Mouse (Mus musculus) intestine, embryonic 15.5 days (tissue): ENCODE data around the gene Pard6a. TPM values are rescaled to one million over a fixed set of nuclear protein-coding genes. Genes with fewer than 3 reads are reported as not detected.

Experiments
- ATAC-seq: fragments of 200-750 bp; cut with Nextera tagmentation; 2 replicates; pipeline ENCODE4 v1.8.0; 2017; ENCODE audit warnings: moderate TSS enrichment, moderate library complexity
- H3K27ac ChIP-seq: fragments of 300-500 bp; sonication (generic); 2 replicates; pipeline ENCODE4 v1.5.1; 2015; ENCODE audit warnings: mild to moderate bottlenecking, inconsistent platforms
- H3K27me3 ChIP-seq: fragments of 300-500 bp; sonication (generic); replicated peaks from 2 replicates; pipeline ENCODE4 v1.6.1; 2015; ENCODE audit warnings: inconsistent platforms
- H3K36me3 ChIP-seq: fragments of 300-500 bp; sonication (generic); 2 replicates; pipeline ENCODE4 v1.6.1; 2015; ENCODE audit warnings: inconsistent platforms
- H3K4me1 ChIP-seq: fragments of 300-500 bp; sonication (generic); replicated peaks from 2 replicates; pipeline ENCODE4 v1.6.1; 2015; ENCODE audit warnings: inconsistent platforms
- H3K4me2 ChIP-seq: fragments of 300-500 bp; sonication (generic); replicated peaks from 2 replicates; pipeline ENCODE4 v1.6.1; 2015; ENCODE audit warnings: mild to moderate bottlenecking, inconsistent platforms
- H3K4me3 ChIP-seq: fragments of 300-500 bp; sonication (generic); replicated peaks from 2 replicates; pipeline ENCODE4 v1.5.1; 2015; ENCODE audit warnings: inconsistent platforms
- H3K9ac ChIP-seq: fragments of 300-500 bp; sonication (generic); 2 replicates; pipeline ENCODE4 v1.6.1; 2015; ENCODE audit warnings: inconsistent platforms
- H3K9me3 ChIP-seq: fragments of 300-500 bp; sonication (generic); 2 replicates; pipeline ENCODE4 v1.6.1; 2016; ENCODE audit warnings: inconsistent platforms
- WGBS: fragments of 180-500 bp; shearing (Covaris S2); methylation state at CpG from one replicate; pipeline ENCODE4 v1.1.7; 2015; 5-methylcytosine and 5-hydroxymethylcytosine counted together
- polyA plus RNA-seq: library from polyadenylated mRNA; unstranded; fragments of >200 nt; fragmentation: Nextera tagmentation; extraction: Ambion mirVana; gene quantifications from 2 replicates; pipeline ENCODE4 v1.2.1, GENCODE M21; 2015

The Pard6a gene
- polyA plus RNA-seq, 1 experiment from 2014 or later, result 13.4 TPM

DNA sequence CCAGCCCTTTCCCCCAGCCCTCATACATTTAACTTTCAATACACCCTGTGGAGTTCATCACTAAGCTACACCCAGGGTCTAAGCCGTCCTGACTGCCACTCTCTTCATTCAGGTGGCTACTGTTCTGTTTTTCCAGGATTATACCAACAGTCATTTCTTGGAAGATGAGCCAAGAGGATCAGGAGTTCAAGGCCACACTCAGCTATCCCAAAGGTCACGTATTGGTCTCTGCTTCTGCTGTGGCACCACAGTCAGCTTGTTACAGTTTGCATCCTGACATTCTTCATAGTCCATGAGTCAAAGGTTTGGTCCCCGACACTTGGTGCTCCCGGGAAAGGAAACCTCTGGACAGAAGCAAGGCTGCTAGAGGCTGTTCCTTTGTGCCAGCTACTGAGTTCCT, 18.7 kb downstream of the Pard6a start:
- ATAC-seq, result no peak
- no peaks in the 10 kb centered on the region for H3K4me1 ChIP-seq
- H3K4me2 ChIP-seq, result no peak overlapping the region
- no peaks in the 10 kb centered on the region for H3K27me3 ChIP-seq
- H3K4me3 ChIP-seq, result no peak overlapping the region
- 84% methylated on average over 4 of the region's 4 CpGs for WGBS
- H3K27ac ChIP-seq, result no peak overlapping the region
- no peak overlapping the region for H3K9ac ChIP-seq
- H3K36me3 ChIP-seq, result no peaks in the 10 kb centered on the region
- H3K9me3 ChIP-seq, result no peaks in the 10 kb centered on the region

DNA sequence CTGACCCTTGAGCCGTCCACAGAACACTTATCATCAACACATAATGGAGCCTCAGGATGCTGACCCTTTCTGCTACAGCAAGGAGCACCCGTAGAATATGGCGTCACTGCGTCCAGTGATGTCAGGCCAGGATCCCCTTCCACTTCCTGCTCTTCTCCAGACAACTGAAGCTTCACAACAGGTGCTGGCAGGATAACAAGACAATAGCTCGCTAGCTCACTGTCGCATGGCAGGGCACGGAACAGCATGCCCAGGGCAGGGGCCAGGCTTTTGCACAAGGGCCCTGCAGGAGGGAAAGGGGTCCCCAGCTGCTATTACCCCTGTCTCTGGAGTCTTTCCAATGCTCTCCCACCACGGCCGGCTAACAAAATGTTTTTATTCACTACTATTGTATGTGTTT, 21.9 kb downstream of the Pard6a start:
- H3K9ac ChIP-seq, result no peak overlapping the region
- no peak overlapping the region for H3K4me2 ChIP-seq
- H3K36me3 ChIP-seq, result 0 out of 2 replicates have a peak, but pooled peaks cover 3% of the 10 kb centered on the region
- ATAC-seq, result no peak
- no peaks in the 10 kb centered on the region for H3K27me3 ChIP-seq
- H3K27ac ChIP-seq, result no peak overlapping the region
- H3K4me3 ChIP-seq, result no peak overlapping the region
- no peaks in the 10 kb centered on the region for H3K9me3 ChIP-seq
- WGBS, result 88% methylated on average over 9 of the region's 9 CpGs
- H3K4me1 ChIP-seq, result no peaks in the 10 kb centered on the region

DNA sequence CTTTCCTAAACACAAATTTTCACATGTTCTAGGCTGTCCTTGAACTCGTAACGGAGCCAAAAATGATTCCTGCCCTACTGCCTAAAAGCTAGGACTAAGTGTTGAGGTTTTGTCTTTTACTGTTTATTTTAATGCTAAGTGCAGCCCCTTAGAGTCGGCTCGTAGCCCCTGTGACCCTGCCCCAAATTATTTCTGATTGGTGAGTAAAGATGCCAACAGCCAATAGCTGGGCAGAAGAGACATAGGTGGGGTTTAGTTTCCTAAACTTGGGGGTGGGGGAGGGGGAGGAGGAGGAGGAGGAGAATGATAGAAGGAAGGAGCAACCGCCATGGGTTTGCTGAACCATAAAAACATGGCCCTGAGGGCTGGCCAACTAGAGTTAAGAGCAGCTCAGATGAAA, 24.8 kb downstream of the Pard6a start:
- H3K9me3 ChIP-seq, result no peaks in the 10 kb centered on the region
- no peaks in the 10 kb centered on the region for H3K27me3 ChIP-seq
- no peak overlapping the region for H3K27ac ChIP-seq
- no peak overlapping the region for H3K9ac ChIP-seq
- no peak overlapping the region for H3K4me3 ChIP-seq
- ATAC-seq, result no peak
- no peak overlapping the region for H3K4me2 ChIP-seq
- no peaks in the 10 kb centered on the region for H3K4me1 ChIP-seq
- WGBS, result 59% methylated on average over 5 of the region's 5 CpGs
- 0 out of 2 replicates have a peak, but pooled peaks cover 3% of the 10 kb centered on the region for H3K36me3 ChIP-seq

DNA sequence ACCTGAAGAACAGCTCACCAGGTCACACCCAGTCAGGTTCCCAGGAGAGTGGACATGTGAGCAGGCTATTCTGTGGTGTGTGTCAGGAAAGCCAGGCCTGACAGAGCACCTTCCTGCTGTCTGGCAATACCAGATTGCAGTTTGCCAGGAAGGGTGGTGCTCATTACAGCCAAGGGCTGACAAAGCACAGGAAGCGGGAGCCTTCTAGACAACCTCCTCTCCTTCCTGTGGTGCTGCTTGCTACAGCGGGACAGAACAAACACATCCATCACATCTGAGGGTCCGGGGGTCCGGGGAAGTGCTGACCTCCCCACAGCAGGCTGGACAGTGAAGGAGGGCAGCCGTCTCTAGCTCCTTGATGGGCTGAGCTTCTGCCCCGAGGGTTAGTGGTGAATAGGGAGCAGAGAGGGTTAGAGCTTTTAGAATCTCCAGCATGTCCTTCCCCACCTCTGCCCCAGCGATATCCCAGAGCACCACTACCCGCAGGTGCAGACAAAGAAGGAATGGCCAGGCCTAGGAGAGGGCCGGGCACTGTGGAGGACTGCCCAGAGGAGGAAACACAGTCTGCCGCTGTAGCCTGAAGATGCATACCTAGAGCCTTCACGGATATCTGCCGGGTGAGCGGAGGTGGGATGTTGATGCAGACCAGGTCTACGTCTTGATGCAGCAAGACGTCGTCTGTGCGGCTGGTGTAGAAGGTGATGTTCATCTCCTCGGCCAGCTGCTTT, 26.6 kb downstream of the Pard6a start:
- WGBS, result 69% methylated on average over 18 of the region's 18 CpGs
- Histone ChIP-seq H3K4me3 (no peak overlapping the region), H3K4me2 (no peak overlapping the region), H3K9me3 (no peaks in the 10 kb centered on the region), H3K27me3 (no peaks in the 10 kb centered on the region), H3K36me3 (0 out of 2 replicates have a peak, but pooled peaks cover 3% of the 10 kb centered on the region), H3K9ac (no peak overlapping the region), H3K4me1 (no peaks in the 10 kb centered on the region), H3K27ac (no peak overlapping the region)
- no peak for ATAC-seq

DNA sequence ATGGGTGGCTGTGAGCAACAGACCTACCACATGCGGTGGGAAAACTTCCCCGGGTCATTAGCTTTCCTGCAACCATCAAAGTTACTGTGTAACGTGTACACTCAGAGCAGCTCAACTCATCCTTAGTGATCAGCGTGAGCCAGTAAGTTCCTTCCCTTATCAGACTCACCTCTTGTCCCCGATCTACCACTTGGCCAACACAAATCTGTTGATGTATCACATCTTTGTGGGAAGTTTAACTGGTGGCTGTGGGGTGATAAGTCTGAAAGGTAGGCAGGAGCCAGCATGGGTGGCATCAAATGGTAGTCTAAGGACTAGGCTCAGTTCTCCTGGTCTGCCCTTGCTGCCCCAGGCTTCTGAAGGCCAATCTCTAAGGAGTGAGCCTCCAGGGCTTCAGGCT, 31.2 kb downstream of the Pard6a start:
- no peak overlapping the region for H3K4me3 ChIP-seq
- H3K4me1 ChIP-seq, result no peaks in the 10 kb centered on the region
- no peak overlapping the region for H3K27ac ChIP-seq
- H3K27me3 ChIP-seq, result no peaks in the 10 kb centered on the region
- ATAC-seq, result no peak
- no peak overlapping the region for H3K4me2 ChIP-seq
- no peaks in the 10 kb centered on the region for H3K9me3 ChIP-seq
- H3K9ac ChIP-seq, result no peak overlapping the region
- H3K36me3 ChIP-seq, result 0 out of 2 replicates have a peak, but pooled peaks cover 3% of the 10 kb centered on the region
- WGBS, result 92% methylated on average over 5 of the region's 5 CpGs

DNA sequence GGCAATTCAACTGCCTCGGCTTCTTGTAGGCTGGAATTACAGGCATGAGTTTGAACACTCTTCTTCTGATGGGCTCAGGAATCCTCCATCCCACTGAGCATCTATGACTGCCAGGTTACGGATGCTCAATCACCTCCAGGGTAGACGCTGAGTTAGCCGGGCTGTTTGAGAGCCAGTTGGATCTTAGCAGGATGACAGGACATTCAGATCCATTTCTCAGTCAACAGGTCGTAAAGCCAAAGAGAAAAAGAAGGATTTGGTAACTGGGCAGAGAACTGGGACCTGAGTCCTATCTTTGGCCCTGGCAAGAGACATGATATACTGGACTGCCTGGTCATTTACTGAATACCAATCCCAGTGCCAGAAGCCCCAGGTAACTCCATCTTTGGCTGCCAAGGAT, 38.3 kb downstream of the Pard6a start:
- 84% methylated on average over 5 of the region's 5 CpGs for WGBS

DNA sequence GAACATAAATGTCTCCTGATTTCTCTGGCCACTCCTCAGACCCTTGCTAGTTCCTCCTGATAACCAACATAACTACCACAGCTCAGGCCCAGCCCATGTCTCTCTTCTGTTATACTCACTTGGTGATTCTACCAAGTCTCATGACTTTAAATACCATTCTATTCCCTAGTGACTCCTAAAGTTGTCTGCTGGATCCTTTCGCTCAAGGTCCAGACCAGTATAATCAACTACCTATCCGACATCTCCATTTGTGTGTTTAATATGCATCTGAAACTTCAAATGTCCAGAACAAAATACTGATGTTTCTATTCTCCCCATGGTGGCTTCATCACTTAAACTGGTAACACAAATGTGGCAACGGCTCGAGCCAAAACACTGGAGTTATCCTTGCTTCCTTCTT, 42.4 kb downstream of the Pard6a start:
- no peak overlapping the region for H3K27ac ChIP-seq
- WGBS, result 81% methylated on average over 4 of the region's 4 CpGs

More for the DNA sequence above, 38.3 kb downstream of the Pard6a start:
- H3K27ac ChIP-seq, result no peak overlapping the region
- H3K4me1 ChIP-seq, result 0 out of 2 replicates have a peak, but pooled peaks cover 2% of the 10 kb centered on the region
- H3K9ac ChIP-seq, result no peak overlapping the region
- no peak overlapping the region for H3K4me2 ChIP-seq
- no peaks in the 10 kb centered on the region for H3K36me3 ChIP-seq
- no peaks in the 10 kb centered on the region for H3K9me3 ChIP-seq
- H3K4me3 ChIP-seq, result no peak overlapping the region
- no peak for ATAC-seq
- no peaks in the 10 kb centered on the region for H3K27me3 ChIP-seq

DNA sequence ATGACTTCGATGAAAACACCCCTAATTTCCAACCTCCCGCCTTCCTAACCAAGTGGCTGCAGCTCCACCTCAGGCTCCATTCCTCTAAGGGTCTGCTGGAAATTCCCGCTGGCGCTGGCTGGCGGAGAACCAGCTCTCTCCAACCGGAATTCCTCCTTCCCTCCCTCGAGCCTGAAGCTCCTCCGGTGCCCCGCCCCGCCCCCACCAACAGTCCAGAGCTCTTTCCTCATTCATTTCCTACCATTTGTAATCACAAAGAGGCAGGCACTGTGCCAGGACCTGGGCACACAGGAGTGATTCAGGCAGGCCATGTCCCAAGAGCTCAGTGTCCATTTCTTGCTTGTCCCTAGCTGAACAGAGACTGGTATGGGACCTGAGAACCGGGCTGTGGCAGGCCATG, 49.7 kb downstream of the Pard6a start:
- Histone ChIP-seq H3K27ac (peak overlapping the region; percentile 13; the same call in 1 of the 2 replicates), H3K4me3 (no peak overlapping the region), H3K9ac (no peak overlapping the region), H3K4me2 (peak overlapping the region; percentile 15), H3K4me1 (peaks cover 11% of the 10 kb centered on the region), H3K36me3 (no peaks in the 10 kb centered on the region), H3K27me3 (no peaks in the 10 kb centered on the region; the same call in 1 of the 2 replicates), H3K9me3 (no peaks in the 10 kb centered on the region)
- WGBS, result 6% methylated on average over 11 of the region's 11 CpGs
- peak; percentile 53; the same call in 1 of the 2 replicates for ATAC-seq

More for the DNA sequence above, 42.4 kb downstream of the Pard6a start:
- no peak for ATAC-seq
- Histone ChIP-seq H3K9me3 (no peaks in the 10 kb centered on the region), H3K4me1 (peaks cover 5% of the 10 kb centered on the region; the same call in 1 of the 2 replicates), H3K4me3 (no peak overlapping the region), H3K36me3 (no peaks in the 10 kb centered on the region), H3K9ac (no peak overlapping the region), H3K27me3 (no peaks in the 10 kb centered on the region), H3K4me2 (no peak overlapping the region)

Other genes with a start within 250 kb of the Pard6a start
- gene Tppp3, start 229.6 kb upstream of the Pard6a start, polyA plus RNA-seq, result 38.1 and 39.3 TPM in 2 replicates
- gene Zdhhc1, start 204.2 kb upstream of the Pard6a start, polyA plus RNA-seq, result 20.1 and 22.6 TPM in 2 replicates
- gene Hsd11b2, start 182.4 kb upstream of the Pard6a start, polyA plus RNA-seq, result 2.7 and 3.0 TPM in 2 replicates
- gene Atp6v0d1, start 135.1 kb upstream of the Pard6a start, polyA plus RNA-seq, result 78.2 and 89.4 TPM in 2 replicates
- 18.4 and 18.5 TPM in 2 replicates for gene Ripor1, start 95.9 kb upstream of the Pard6a start, polyA plus RNA-seq
- gene Ctcf, start 64.6 kb upstream of the Pard6a start, polyA plus RNA-seq, result 96.4 and 106 TPM in 2 replicates
- gene Agrp, start 63.8 kb upstream of the Pard6a start, polyA plus RNA-seq, result 0.57 and 0.88 TPM in 2 replicates
- gene Carmil2, start 14.9 kb upstream of the Pard6a start, polyA plus RNA-seq, result 1.0 and 1.1 TPM in 2 replicates
- 46.1 and 51.1 TPM in 2 replicates for gene Acd, start within 50 bp of the Pard6a start, polyA plus RNA-seq
- gene 4933405L10Rik, start 6.5 kb downstream of the Pard6a start, polyA plus RNA-seq, result 0.13 TPM in 1 of 2 replicates, not detected in the other
- 15.8 and 17.3 TPM in 2 replicates for gene Enkd1, start 7.1 kb downstream of the Pard6a start, polyA plus RNA-seq
- 10.5 and 10.6 TPM in 2 replicates for gene Gfod2, start 57.5 kb downstream of the Pard6a start, polyA plus RNA-seq
- gene Ranbp10, start 126.2 kb downstream of the Pard6a start, polyA plus RNA-seq, result 8.5 and 8.9 TPM in 2 replicates
- not detected in 2 replicates for gene Tsnaxip1, start 126.6 kb downstream of the Pard6a start, polyA plus RNA-seq
- 33.6 and 34.9 TPM in 2 replicates for gene Cenpt, start 152.1 kb downstream of the Pard6a start, polyA plus RNA-seq
- gene Thap11, start 154.0 kb downstream of the Pard6a start, polyA plus RNA-seq, result 54.9 and 60.0 TPM in 2 replicates
- gene Nutf2, start 159.4 kb downstream of the Pard6a start, polyA plus RNA-seq, result 192 and 253 TPM in 2 replicates
- gene Edc4, start 179.7 kb downstream of the Pard6a start, polyA plus RNA-seq, result 35.9 and 38.4 TPM in 2 replicates
- gene Nrn1l, start 192.4 kb downstream of the Pard6a start, polyA plus RNA-seq, result 0.34 and 0.96 TPM in 2 replicates
- 26.0 and 28.9 TPM in 2 replicates for gene Pskh1, start 199.3 kb downstream of the Pard6a start, polyA plus RNA-seq
- 0.82 and 3.2 TPM in 2 replicates for gene Ctrl, start 232.7 kb downstream of the Pard6a start, polyA plus RNA-seq
- gene Psmb10, start 237.3 kb downstream of the Pard6a start, polyA plus RNA-seq, result 76.6 and 99.7 TPM in 2 replicates
- gene Lcat, start 242.2 kb downstream of the Pard6a start, polyA plus RNA-seq, result 2.1 and 2.3 TPM in 2 replicates